Mouse (Mus musculus) kidney, embryonic 14.5 days (tissue): Measurements from ENCODE around the gene Socs7. TPM values are rescaled to one million over a fixed set of nuclear protein-coding genes. Genes with fewer than 3 reads are reported as not detected.
"Not testable (repeated sequence)": the region's sequence is repeated elsewhere in the genome, so short reads cannot be mapped to it uniquely, and the experiment has no call there.

Experiments used
- ATAC-seq: fragments of 200-750 bp; cut with Nextera tagmentation; 2 replicates; pipeline ENCODE4 v1.8.0; 2017; ENCODE audit warnings: moderate number of reproducible peaks, mild to moderate bottlenecking, moderate TSS enrichment, moderate library complexity; ENCODE audit not compliant: low FRiP score, low TSS enrichment
- H3K27ac ChIP-seq: fragments of 300-500 bp; sonication (generic); 2 replicates; pipeline ENCODE4 v1.5.1; 2014; ENCODE audit warnings: low read depth, mild to moderate bottlenecking, low read length, moderate library complexity, mixed read lengths
- H3K27me3 ChIP-seq: fragments of 300-500 bp; sonication (generic); 2 replicates; pipeline ENCODE4 v1.6.1; 2014; ENCODE audit warnings: mild to moderate bottlenecking, low read length; ENCODE audit not compliant: control insufficient read depth, insufficient read depth
- H3K36me3 ChIP-seq: fragments of 300-500 bp; sonication (generic); 2 replicates; pipeline ENCODE4 v1.6.1; 2014; ENCODE audit warnings: low read length, mixed read lengths; ENCODE audit not compliant: control insufficient read depth, insufficient read depth
- H3K4me1 ChIP-seq: fragments of 300-500 bp; sonication (generic); 2 replicates; pipeline ENCODE4 v1.6.1; 2014; ENCODE audit warnings: low read length, mixed read lengths; ENCODE audit not compliant: control insufficient read depth, insufficient read depth
- H3K4me2 ChIP-seq: fragments of 300-500 bp; sonication (generic); replicated peaks from 2 replicates; pipeline ENCODE4 v1.6.1; 2014; ENCODE audit warnings: low read depth, mild to moderate bottlenecking, low read length
- H3K4me3 ChIP-seq: fragments of 300-500 bp; sonication (generic); 2 replicates; pipeline ENCODE4 v1.5.1; 2014; ENCODE audit warnings: mild to moderate bottlenecking, low read length
- H3K9ac ChIP-seq: fragments of 300-500 bp; sonication (generic); 2 replicates; pipeline ENCODE4 v1.6.1; 2014; ENCODE audit warnings: low read depth, mild to moderate bottlenecking, low read length, moderate library complexity
- H3K9me3 ChIP-seq: fragments of 300-500 bp; sonication (generic); 2 replicates; pipeline ENCODE4 v1.6.1; 2016; ENCODE audit warnings: low read length; ENCODE audit not compliant: control insufficient read depth
- WGBS: fragments of 180-500 bp; shearing (Covaris S2); extraction: QIAGEN DNeasy Blood & Tissue Kit; methylation state at CpG from one replicate; pipeline ENCODE4 v1.1.7; 2014; 5-methylcytosine and 5-hydroxymethylcytosine counted together
- polyA plus RNA-seq: library from polyadenylated mRNA; unstranded; fragments of >200 nt; fragmentation: Nextera tagmentation; extraction: Ambion mirVana; gene quantifications from 2 replicates; pipeline ENCODE4 v1.2.1, GENCODE M21; 2014

The Socs7 gene
- 2.5 and 3.7 TPM in 2 replicates for polyA plus RNA-seq

- Histone ChIP-seq H3K4me3 (peak within 1 kb of the TSS; percentile 99), H3K36me3 (no peaks in the 10 kb centered on the region), H3K9ac (peak within 1 kb of the TSS; percentile 97), H3K4me2 (peak within 1 kb of the TSS; percentile 79), H3K27ac (peak within 1 kb of the TSS; percentile 80), H3K27me3 (no peaks in the 10 kb centered on the region), H3K9me3 (no peaks in the 10 kb centered on the region), H3K4me1 (peaks cover 18% of the 10 kb centered on the region)
- ATAC-seq, result peak; percentile 96
- under 1% methylated on average over 20 of the region's 81 CpGs for WGBS
These were observed at the start of gene Socs7 for GRCm38 (mm10) chr11:97361948-97362648. TSS of gene Socs7 (plus strand) at chr11:97362551.

GRCm38 (mm10) chr11:97312871-97313270 is 49.5 kb upstream of the Socs7 start:
- not testable (repeated sequence) for H3K4me2 ChIP-seq, H3K36me3 ChIP-seq, H3K4me3 ChIP-seq, H3K9ac ChIP-seq, H3K9me3 ChIP-seq, H3K27me3 ChIP-seq, H3K27ac ChIP-seq, ATAC-seq
- 88% methylated on average over 1 of the region's 1 CpGs for WGBS
- H3K4me1 ChIP-seq, result peaks cover 14% of the 10 kb centered on the region

- no peak overlapping the region for H3K27ac ChIP-seq
- peaks cover 14% of the 10 kb centered on the region for H3K4me1 ChIP-seq
- H3K27me3 ChIP-seq, result no peaks in the 10 kb centered on the region
- H3K9ac ChIP-seq, result no peak overlapping the region
- ATAC-seq, result no peak
- H3K4me3 ChIP-seq, result no peak overlapping the region
- peaks cover 4% of the 10 kb centered on the region; the same call in 1 of the 2 replicates for H3K36me3 ChIP-seq
- no peaks in the 10 kb centered on the region for H3K9me3 ChIP-seq
- 91% methylated on average over 3 of the region's 3 CpGs for WGBS
- H3K4me2 ChIP-seq, result no peak overlapping the region
These were observed 48.2 kb upstream of the Socs7 start for GRCm38 (mm10) chr11:97314110-97314509.

GRCm38 (mm10) chr11:97314751-97315503 is 47.4 kb upstream of the Socs7 start:
- Histone ChIP-seq H3K9ac (no peak overlapping the region), H3K36me3 (peaks cover 8% of the 10 kb centered on the region; the same call in 1 of the 2 replicates), H3K27me3 (no peaks in the 10 kb centered on the region), H3K4me1 (peaks cover 8% of the 10 kb centered on the region; the same call in 1 of the 2 replicates), H3K9me3 (no peaks in the 10 kb centered on the region), H3K4me2 (peak overlapping the region; percentile 25; the same call in 1 of the 2 replicates), H3K4me3 (peak overlapping the region; percentile 59; the same call in 1 of the 2 replicates), H3K27ac (no peak overlapping the region; the same call in 1 of the 2 replicates)
- no peak for ATAC-seq
- 49% methylated on average over 8 of the region's 8 CpGs for WGBS

- H3K4me1 ChIP-seq, result peaks cover 3% of the 10 kb centered on the region; the same call in 1 of the 2 replicates
- H3K4me3 ChIP-seq, result peak within 1 kb of the TSS; percentile 59
- peaks cover 8% of the 10 kb centered on the region; the same call in 1 of the 2 replicates for H3K36me3 ChIP-seq
- peak; percentile 96 for ATAC-seq
- no peaks in the 10 kb centered on the region for H3K9me3 ChIP-seq
- under 1% methylated on average over 50 of the region's 50 CpGs for WGBS
- H3K9ac ChIP-seq, result peak within 1 kb of the TSS; percentile 60
- H3K4me2 ChIP-seq, result peak within 1 kb of the TSS; percentile 49
- no peaks in the 10 kb centered on the region for H3K27me3 ChIP-seq
- H3K27ac ChIP-seq, result no peak within 1 kb of the TSS; the same call in 1 of the 2 replicates
These were observed 46.5 kb upstream of the Socs7 start, which contains the start of gene Mrpl45 for GRCm38 (mm10) chr11:97315504-97316503. TSS of gene Mrpl45 (plus strand) at chr11:97315716.

GRCm38 (mm10) chr11:97321197-97321596 is 41.2 kb upstream of the Socs7 start:
- Histone ChIP-seq H3K9me3 (no peaks in the 10 kb centered on the region), H3K4me3 (no peak overlapping the region), H3K27ac (no peak overlapping the region), H3K9ac (no peak overlapping the region), H3K4me2 (no peak overlapping the region), H3K4me1 (no peaks in the 10 kb centered on the region), H3K36me3 (peaks cover 44% of the 10 kb centered on the region), H3K27me3 (no peaks in the 10 kb centered on the region)
- 95% methylated on average over 8 of the region's 8 CpGs for WGBS
- no peak for ATAC-seq

- H3K36me3 ChIP-seq, result peaks cover 52% of the 10 kb centered on the region
- H3K4me3 ChIP-seq, H3K27ac ChIP-seq, H3K4me1 ChIP-seq, H3K9me3 ChIP-seq, H3K27me3 ChIP-seq, H3K4me2 ChIP-seq, ATAC-seq, H3K9ac ChIP-seq: not testable (repeated sequence)
- WGBS, result 85% methylated on average over 8 of the region's 8 CpGs
These were observed 40.3 kb upstream of the Socs7 start for GRCm38 (mm10) chr11:97321894-97322600.

- no peak for ATAC-seq
These were observed 37.1 kb upstream of the Socs7 start for GRCm38 (mm10) chr11:97325224-97325623.

More at GRCm38 (mm10) chr11:97325224-97325623, 37.1 kb upstream of the Socs7 start:
- Histone ChIP-seq H3K9me3 (no peaks in the 10 kb centered on the region), H3K27me3 (no peaks in the 10 kb centered on the region), H3K4me1 (no peaks in the 10 kb centered on the region), H3K9ac (no peak overlapping the region), H3K36me3 (peaks cover 58% of the 10 kb centered on the region), H3K4me2 (no peak overlapping the region), H3K4me3 (no peak overlapping the region), H3K27ac (no peak overlapping the region)
- 70% methylated on average over 1 of the region's 1 CpGs for WGBS
